Mouse (Mus musculus) stomach, embryonic 14.5 days (tissue): ENCODE data around the gene Rbfox3. TPM values are rescaled to one million over a fixed set of nuclear protein-coding genes. Genes with fewer than 3 reads are reported as not detected.

Experiments
- ATAC-seq: fragments of 200-750 bp; cut with Nextera tagmentation; 2 replicates; pipeline ENCODE4 v1.8.0; 2017; ENCODE audit warnings: low read depth, moderate TSS enrichment; ENCODE audit not compliant: insufficient number of reproducible peaks, insufficient read depth, low FRiP score
- H3K27ac ChIP-seq: fragments of 300-500 bp; sonication (generic); 2 replicates; pipeline ENCODE4 v1.5.1; 2014; ENCODE audit warnings: mild to moderate bottlenecking, low read length, moderate library complexity, mixed read lengths
- H3K27me3 ChIP-seq: fragments of 300-500 bp; sonication (generic); 2 replicates; pipeline ENCODE4 v1.6.1; 2014; ENCODE audit warnings: low read length, control low read depth, mixed read lengths; ENCODE audit not compliant: control insufficient read depth, insufficient read depth
- H3K36me3 ChIP-seq: fragments of 300-500 bp; sonication (generic); 2 replicates; pipeline ENCODE4 v1.6.1; 2014; ENCODE audit warnings: mild to moderate bottlenecking, control low read depth, low read length, moderate library complexity, mixed read lengths; ENCODE audit not compliant: control insufficient read depth, insufficient read depth
- H3K4me1 ChIP-seq: fragments of 300-500 bp; sonication (generic); 2 replicates; pipeline ENCODE4 v1.6.1; 2014; ENCODE audit warnings: low read length, control low read depth, mixed read lengths; ENCODE audit not compliant: control insufficient read depth, insufficient read depth
- H3K4me2 ChIP-seq: fragments of 300-500 bp; sonication (generic); replicated peaks from 2 replicates; pipeline ENCODE4 v1.6.1; 2014; ENCODE audit warnings: low read depth, low read length, control low read depth
- H3K4me3 ChIP-seq: fragments of 300-500 bp; sonication (generic); 2 replicates; pipeline ENCODE4 v1.5.1; 2014; ENCODE audit warnings: low read depth, low read length, control low read depth
- H3K9ac ChIP-seq: fragments of 300-500 bp; sonication (generic); replicated peaks from 2 replicates; pipeline ENCODE4 v1.6.1; 2014; ENCODE audit warnings: low read depth, mild to moderate bottlenecking, control low read depth, low read length, moderate library complexity, mixed read lengths
- H3K9me3 ChIP-seq: fragments of 300-500 bp; sonication (generic); 2 replicates; pipeline ENCODE4 v1.6.1; 2016; ENCODE audit warnings: low read depth, low read length, control low read depth; ENCODE audit not compliant: control insufficient read depth
- WGBS: fragments of 180-500 bp; shearing (Covaris S2); extraction: QIAGEN DNeasy Blood & Tissue Kit; methylation state at CpG from one replicate; pipeline ENCODE4 v1.1.7; 2014; 5-methylcytosine and 5-hydroxymethylcytosine counted together
- polyA plus RNA-seq: library from polyadenylated mRNA; unstranded; fragments of >200 nt; fragmentation: Nextera tagmentation; extraction: Ambion mirVana; gene quantifications from 2 replicates; pipeline ENCODE4 v1.2.1, GENCODE M21; 2014

Rbfox3 gene
- polyA plus RNA-seq, 1 experiment from 2014 or later = 1.2 TPM

GRCm38 (mm10) chr11:118738323-118738722, 173.1 kb downstream of the Rbfox3 start:
- H3K4me3 ChIP-seq = no peak overlapping the region
- no peak for ATAC-seq

GRCm38 (mm10) chr11:118737821-118738220, 173.6 kb downstream of the Rbfox3 start:
- Histone ChIP-seq H3K36me3 (no peaks in the 10 kb centered on the region), H3K9ac (no peak overlapping the region), H3K4me2 (no peak overlapping the region), H3K27me3 (no peaks in the 10 kb centered on the region), H3K9me3 (no peaks in the 10 kb centered on the region), H3K4me3 (no peak overlapping the region), H3K4me1 (no peaks in the 10 kb centered on the region), H3K27ac (no peak overlapping the region)
- WGBS = 59% methylated on average over 3 of the region's 3 CpGs
- no peak for ATAC-seq

More at GRCm38 (mm10) chr11:118738323-118738722, 173.1 kb downstream of the Rbfox3 start:
- Histone ChIP-seq H3K27me3 (no peaks in the 10 kb centered on the region), H3K9ac (no peak overlapping the region), H3K9me3 (no peaks in the 10 kb centered on the region), H3K4me1 (no peaks in the 10 kb centered on the region), H3K36me3 (no peaks in the 10 kb centered on the region), H3K4me2 (no peak overlapping the region), H3K27ac (no peak overlapping the region)
- WGBS = 40% methylated on average over 7 of the region's 7 CpGs

- H3K4me1 ChIP-seq = no peaks in the 10 kb centered on the region
- WGBS = 76% methylated on average over 4 of the region's 4 CpGs
- H3K9me3 ChIP-seq = no peaks in the 10 kb centered on the region
- no peak overlapping the region for H3K27ac ChIP-seq
- no peak for ATAC-seq
- no peak overlapping the region for H3K4me3 ChIP-seq
- no peak overlapping the region for H3K9ac ChIP-seq
- no peak overlapping the region for H3K4me2 ChIP-seq
- H3K36me3 ChIP-seq = no peaks in the 10 kb centered on the region
- H3K27me3 ChIP-seq = no peaks in the 10 kb centered on the region
Measured at GRCm38 (mm10) chr11:118736993-118737392, 174.4 kb downstream of the Rbfox3 start.

GRCm38 (mm10) chr11:118731655-118732054, 179.7 kb downstream of the Rbfox3 start:
- no peaks in the 10 kb centered on the region for H3K27me3 ChIP-seq
- WGBS = 68% methylated on average over 5 of the region's 5 CpGs
- no peak overlapping the region for H3K4me2 ChIP-seq
- H3K4me1 ChIP-seq = 0 out of 2 replicates have a peak, but pooled peaks cover 8% of the 10 kb centered on the region
- ATAC-seq = no peak
- H3K27ac ChIP-seq = no peak overlapping the region
- no peak overlapping the region for H3K4me3 ChIP-seq
- no peaks in the 10 kb centered on the region for H3K36me3 ChIP-seq
- H3K9ac ChIP-seq = no peak overlapping the region
- H3K9me3 ChIP-seq = no peaks in the 10 kb centered on the region

GRCm38 (mm10) chr11:118729373-118729772, 182.0 kb downstream of the Rbfox3 start:
- ATAC-seq = no peak
- Histone ChIP-seq H3K36me3 (no peaks in the 10 kb centered on the region), H3K4me3 (no peak overlapping the region), H3K9ac (no peak overlapping the region), H3K4me1 (0 out of 2 replicates have a peak, but pooled peaks cover 8% of the 10 kb centered on the region), H3K4me2 (no peak overlapping the region), H3K27me3 (no peaks in the 10 kb centered on the region), H3K9me3 (no peaks in the 10 kb centered on the region), H3K27ac (no peak overlapping the region)
- WGBS = 23% methylated on average over 8 of the region's 8 CpGs

- 59% methylated on average over 12 of the region's 12 CpGs for WGBS
- H3K4me3 ChIP-seq = no peak overlapping the region
- no peak for ATAC-seq
- H3K27me3 ChIP-seq = no peaks in the 10 kb centered on the region
- no peaks in the 10 kb centered on the region for H3K9me3 ChIP-seq
- no peak overlapping the region for H3K4me2 ChIP-seq
- no peak overlapping the region for H3K27ac ChIP-seq
- H3K9ac ChIP-seq = no peak overlapping the region
- H3K4me1 ChIP-seq = 0 out of 2 replicates have a peak, but pooled peaks cover 8% of the 10 kb centered on the region
- H3K36me3 ChIP-seq = no peaks in the 10 kb centered on the region
Measured at GRCm38 (mm10) chr11:118728797-118729196, 182.6 kb downstream of the Rbfox3 start.

- H3K36me3 ChIP-seq = no peaks in the 10 kb centered on the region
- H3K27me3 ChIP-seq = no peaks in the 10 kb centered on the region
- 19% methylated on average over 8 of the region's 8 CpGs for WGBS
- no peak; the same call in 1 of the 2 replicates for ATAC-seq
- no peak overlapping the region for H3K4me3 ChIP-seq
- H3K9ac ChIP-seq = no peak overlapping the region
- H3K4me1 ChIP-seq = 0 out of 2 replicates have a peak, but pooled peaks cover 8% of the 10 kb centered on the region
- no peak overlapping the region for H3K27ac ChIP-seq
- no peak overlapping the region for H3K4me2 ChIP-seq
- H3K9me3 ChIP-seq = no peaks in the 10 kb centered on the region
Measured at GRCm38 (mm10) chr11:118728083-118728551, 183.3 kb downstream of the Rbfox3 start.

GRCm38 (mm10) chr11:118726430-118726829, 185.0 kb downstream of the Rbfox3 start:
- 0 out of 2 replicates have a peak, but pooled peaks cover 8% of the 10 kb centered on the region for H3K4me1 ChIP-seq
- no peaks in the 10 kb centered on the region for H3K36me3 ChIP-seq
- no peak for ATAC-seq
- no peak overlapping the region for H3K4me3 ChIP-seq
- H3K4me2 ChIP-seq = no peak overlapping the region
- 75% methylated on average over 8 of the region's 8 CpGs for WGBS
- H3K9me3 ChIP-seq = no peaks in the 10 kb centered on the region
- no peaks in the 10 kb centered on the region for H3K27me3 ChIP-seq
- no peak overlapping the region for H3K27ac ChIP-seq
- H3K9ac ChIP-seq = no peak overlapping the region

- Histone ChIP-seq H3K27ac (no peak overlapping the region), H3K36me3 (no peaks in the 10 kb centered on the region), H3K9ac (no peak overlapping the region), H3K4me1 (0 out of 2 replicates have a peak, but pooled peaks cover 8% of the 10 kb centered on the region), H3K9me3 (no peaks in the 10 kb centered on the region), H3K4me3 (no peak overlapping the region), H3K27me3 (no peaks in the 10 kb centered on the region), H3K4me2 (no peak overlapping the region)
- WGBS = 76% methylated on average over 8 of the region's 8 CpGs
- no peak for ATAC-seq
Measured at GRCm38 (mm10) chr11:118724423-118724822, 187.0 kb downstream of the Rbfox3 start.
